Mouse (Mus musculus) layer of hippocampus, postnatal 36 days (tissue): ENCODE measurements around the gene Fxyd2. TPM values are rescaled to one million over a fixed set of nuclear protein-coding genes. Genes with fewer than 3 reads are reported as not detected.

Experiments
- DNase-seq, 2 experiments: peaks; one replicate each; pipeline ENCODE4 v3.0.0; 2022
- total RNA-seq, 2 experiments: library from RNA; stranded (reverse); gene quantifications; 2 replicates each; pipeline ENCODE4 v1.2.3; 2021

The Fxyd2 gene
- total RNA-seq, 2 experiments from 2014 or later: 6.8 to 7.9 TPM

DNA sequence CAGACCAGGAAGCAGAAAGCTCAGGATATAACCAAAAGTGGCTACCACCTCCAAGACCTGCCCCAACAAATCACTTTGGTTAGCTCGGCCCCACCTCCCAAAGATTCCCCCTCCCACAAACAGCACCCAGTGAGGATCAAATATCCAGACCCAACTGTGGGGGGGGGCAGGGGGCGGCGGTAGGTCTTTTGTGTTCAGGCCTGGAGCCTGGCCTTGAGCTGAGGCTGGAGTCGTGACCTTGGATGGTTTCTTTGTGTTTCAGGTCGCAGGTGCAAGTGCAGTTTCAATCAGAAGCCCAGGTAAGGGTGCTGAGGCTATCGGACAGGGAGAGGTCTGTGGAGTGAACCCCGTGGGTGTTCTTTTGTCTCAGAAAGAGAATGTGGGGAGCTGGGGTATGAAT lies 8.2 kb upstream of the Fxyd2 start:
- no peak for DNase-seq

DNA sequence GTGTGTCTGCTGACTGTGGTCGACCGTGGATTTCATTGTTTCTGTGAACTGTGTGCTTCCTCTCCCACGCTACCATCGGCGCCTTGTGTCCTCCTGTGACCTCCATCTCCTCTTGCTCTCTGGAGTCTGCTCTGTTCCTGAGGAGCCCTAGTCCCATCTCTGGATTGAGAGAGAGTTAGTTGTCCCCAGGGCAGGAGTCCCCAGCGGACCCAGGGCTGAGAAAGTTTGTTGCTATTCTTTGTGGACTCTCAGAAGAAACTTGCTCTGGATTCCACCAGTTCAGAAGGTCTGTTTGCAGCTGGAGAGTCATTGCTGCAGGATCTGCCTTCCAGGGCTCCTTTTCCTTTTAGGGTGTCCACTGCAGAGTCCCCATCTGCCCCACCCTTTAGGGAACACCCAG lies 4.3 kb upstream of the Fxyd2 start:
- DNase-seq: no peak

DNA sequence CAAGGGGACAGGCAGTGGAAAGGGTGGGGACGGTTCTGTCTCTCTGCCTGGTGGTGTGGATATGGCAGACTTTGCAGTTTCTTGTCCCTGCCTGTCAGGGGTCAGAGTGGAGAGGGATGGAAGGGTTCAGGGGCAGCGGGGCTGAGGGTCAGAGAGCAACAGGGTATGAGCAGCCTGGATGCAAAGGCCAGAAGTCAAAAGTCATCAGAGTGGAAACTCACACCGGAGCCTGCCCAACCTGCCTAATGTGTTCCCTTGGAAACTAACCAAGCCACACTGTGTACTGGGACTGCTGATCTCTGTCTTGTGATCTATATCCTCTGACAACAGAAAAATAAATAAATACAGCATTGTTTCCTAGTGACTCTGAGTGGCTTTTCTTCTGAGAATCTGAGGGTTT lies 3.7 kb upstream of the Fxyd2 start:
- no peak for DNase-seq

DNA sequence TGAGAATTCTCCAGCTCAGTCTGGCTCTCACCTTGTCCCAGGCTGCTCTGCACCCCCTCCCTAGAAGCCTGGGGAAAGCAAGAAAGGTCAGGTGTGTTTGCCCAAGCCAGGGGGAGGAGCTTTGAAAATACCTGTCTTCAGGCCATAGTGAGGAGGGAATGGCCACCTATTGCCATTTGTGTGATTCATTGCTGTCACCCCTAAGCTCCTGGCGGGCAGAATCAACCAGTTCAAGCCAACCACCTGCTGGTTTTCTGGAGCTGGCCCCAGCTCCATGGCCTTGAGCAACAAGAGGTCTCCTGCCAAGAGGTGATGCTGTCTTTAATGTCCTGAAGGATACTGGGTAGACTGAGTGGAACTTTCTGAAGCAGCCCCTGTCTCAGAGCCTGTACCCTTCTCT lies 1.1 kb upstream of the Fxyd2 start:
- DNase-seq: no peak

DNA sequence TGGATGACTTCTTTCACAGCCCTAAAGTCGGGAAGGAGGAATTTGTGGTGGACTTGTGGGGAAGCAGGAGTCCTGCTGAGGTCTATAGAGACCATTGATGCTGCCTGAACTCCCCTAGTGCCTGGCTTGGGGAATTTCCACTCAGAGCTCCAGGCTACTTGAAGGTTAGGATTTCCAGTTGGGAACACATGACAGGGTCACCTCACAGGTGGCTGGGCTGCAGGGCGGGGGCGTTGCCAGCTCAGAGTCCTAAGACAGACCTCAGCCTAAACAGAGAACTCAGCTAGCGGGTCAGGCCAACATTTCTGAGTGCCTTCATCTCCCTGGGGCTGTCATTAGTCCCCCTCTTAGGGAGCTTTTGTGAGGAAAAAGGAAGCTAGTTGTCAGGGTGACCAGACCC lies 2.4 kb downstream of the Fxyd2 start:
- DNase-seq: no peak

DNA sequence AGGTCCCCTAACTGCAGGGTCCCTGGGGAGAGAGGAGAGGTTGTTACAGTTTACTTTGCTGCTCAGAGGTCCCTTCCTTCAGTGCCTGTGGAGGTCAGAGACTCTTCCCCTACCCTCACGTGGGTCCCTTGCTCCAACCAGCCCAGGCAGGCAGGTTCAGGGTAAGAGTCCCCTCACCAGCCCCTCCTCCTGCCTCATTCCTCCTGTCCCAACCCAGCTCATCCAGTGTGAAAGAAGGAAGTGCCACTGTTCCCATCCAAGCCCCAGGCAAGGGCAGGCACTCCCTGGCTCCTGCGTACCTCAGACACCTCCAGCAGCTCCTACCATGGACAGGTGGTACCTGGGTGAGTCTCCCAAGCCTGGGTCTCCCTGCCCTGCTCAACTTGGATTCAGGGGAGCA lies 3.5 kb downstream of the Fxyd2 start:
- DNase-seq: no peak

DNA sequence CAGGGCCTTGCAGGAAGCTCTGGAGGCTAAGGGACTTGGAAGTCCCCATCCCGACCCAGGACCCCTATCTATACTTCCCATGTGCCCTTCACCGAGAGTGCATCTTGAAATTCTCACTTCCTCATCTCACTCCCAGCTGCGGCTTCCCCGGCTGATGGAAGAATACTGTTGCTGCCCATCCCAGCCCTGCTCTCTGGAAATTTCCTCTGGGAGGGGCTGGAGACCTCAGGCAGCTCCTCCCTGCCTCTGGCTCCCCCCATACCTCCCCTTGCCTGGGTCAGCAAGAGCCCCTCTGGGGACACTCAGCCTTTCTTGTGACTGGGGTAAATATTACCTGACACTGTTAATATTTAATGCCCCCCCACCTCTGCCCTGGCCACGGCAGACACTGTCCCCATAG lies 6.2 kb downstream of the Fxyd2 start:
- no peak for DNase-seq

DNA sequence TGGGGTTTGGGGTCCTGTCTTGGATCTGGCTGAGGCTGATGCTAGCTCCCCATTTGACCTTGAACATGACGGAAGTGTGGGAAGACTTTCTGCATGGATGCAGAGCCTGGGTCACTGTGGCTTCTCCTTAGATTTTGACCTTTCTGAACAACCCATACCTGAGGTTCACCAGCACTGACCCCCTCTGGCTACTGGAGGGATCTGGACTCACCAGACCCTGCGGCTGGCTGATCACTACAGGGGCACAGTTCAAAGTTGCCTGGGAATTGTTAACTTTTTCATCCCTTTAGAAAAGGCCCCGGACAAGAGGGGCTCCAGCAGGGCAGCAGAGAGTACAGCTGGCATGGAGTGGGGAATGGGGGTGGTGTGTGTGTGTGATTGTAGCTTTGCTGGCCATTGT lies 7.3 kb downstream of the Fxyd2 start:
- no peak for DNase-seq

DNA sequence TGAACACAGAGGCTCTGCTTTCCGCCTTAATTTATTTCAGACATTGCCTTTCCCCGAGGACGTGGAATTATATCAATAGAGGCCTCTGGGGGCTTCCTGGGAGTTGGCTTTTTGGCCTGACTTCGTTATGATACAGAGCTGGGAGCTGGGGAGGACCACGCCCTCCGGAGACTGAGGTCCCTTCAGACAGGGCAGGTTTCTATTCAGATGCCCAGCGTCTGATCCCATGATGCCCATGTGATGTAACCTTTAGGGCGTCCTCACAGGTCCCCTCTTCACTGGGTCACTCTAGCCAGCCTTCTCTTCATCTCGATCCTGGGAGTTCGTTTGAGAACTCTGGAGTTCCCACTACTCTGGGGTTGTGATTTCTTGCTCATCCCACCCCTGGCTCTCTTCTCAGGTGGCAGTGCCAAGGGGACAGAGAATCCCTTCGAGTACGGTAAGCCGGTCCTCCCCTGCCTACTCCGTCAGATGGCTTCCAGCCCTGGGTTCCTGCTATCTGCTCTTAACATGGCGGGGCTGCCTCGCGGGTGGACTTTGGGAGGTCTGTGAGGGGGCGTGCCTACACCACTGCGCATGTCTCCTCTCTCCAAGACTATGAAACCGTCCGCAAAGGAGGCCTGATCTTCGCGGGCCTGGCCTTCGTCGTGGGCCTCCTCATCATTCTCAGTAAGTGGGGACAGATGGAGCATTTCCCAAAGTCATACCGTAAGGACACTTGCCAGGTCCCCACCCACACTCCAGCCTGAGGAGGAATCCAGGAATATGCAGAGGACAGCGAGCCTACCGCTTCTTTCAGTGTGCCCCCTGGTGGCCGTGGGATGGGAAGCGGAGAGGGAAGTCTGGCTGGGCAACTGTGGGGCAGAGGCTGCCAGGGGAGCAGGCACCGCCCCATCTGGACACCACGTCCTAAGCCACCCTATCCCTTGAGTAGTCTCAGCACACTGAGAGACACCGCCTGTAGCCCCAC lies 8.5 kb downstream of the Fxyd2 start:
- peak; percentile 81 to 82 for DNase-seq

DNA sequence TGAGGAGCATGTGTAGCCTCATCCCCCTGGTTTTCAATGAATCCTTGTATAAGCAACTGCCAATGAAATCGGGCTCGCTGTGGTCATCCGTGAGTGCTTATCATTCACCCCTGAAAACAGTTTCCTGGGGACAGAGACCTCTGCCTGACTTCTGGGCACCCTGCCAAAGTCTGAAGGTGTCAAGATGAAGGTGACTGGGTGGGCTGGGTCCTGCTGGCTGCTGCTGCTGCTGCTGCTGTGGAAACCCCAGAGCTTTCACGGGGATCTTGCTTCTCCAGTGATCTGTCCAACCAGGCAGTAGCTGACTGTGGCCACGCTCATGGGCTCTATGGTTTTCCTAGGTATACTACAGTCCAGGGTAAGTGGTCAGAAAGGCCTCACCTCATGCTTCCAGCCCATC lies 10.7 kb downstream of the Fxyd2 start:
- no peak for DNase-seq

DNA sequence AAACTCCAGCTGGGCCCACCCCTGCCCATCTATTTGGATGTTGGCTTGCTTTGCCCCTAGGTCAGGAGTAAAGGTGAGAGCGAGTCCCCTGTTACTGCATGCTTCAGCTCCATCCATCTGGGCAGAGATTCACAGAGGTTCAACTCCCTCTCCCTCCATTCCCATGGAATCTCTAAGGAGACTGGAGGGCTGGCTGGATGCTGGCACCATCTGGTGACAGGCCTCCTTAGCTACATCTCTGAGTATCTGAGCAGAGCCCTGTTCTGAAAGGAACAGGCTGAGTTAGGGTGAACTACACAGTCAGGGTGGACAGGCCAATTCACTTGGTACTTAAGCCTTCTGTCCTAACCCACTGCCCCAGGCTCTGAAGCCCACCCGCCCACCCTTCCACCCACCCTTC lies 11.1 kb downstream of the Fxyd2 start:
- DNase-seq: no peak

DNA sequence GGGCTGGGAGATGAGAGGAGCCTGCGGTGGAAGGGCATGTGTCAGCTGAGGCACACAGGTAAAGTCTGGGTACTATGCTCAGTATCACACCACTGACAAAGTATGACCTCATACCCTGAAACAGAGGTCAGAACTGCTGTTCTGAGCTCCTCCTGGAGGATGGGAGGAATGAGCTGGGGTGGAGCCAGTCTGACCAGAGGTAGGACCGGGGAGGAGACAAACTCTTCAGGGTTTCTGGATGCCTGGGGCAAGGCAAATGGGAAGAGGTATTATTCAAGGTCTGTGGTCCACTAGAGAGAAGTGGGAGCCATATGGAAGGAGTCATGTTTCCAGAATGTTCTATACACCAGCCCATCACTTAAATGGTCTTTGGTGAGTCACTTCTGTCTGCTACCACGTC lies 11.6 kb downstream of the Fxyd2 start:
- DNase-seq: no peak

DNA sequence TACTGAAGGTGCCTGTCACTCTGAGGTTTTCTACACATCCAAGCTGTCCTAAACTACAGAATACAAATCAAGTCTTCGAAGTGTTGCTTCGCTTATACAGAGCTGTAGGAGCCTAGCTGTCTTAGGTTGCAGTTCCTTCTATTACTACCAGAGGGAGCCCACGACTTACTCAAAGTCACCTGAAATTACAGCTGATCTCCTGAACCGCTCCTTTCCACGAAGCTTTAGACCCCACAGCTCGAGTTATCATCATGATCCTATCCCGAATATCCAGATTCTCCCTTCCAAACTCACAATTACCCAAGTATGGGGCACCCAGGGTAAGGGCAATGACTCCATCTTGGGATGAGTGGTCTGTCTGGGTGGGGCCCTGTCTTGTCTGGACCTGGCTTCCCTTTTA lies 12.3 kb downstream of the Fxyd2 start:
- DNase-seq: no peak

DNA sequence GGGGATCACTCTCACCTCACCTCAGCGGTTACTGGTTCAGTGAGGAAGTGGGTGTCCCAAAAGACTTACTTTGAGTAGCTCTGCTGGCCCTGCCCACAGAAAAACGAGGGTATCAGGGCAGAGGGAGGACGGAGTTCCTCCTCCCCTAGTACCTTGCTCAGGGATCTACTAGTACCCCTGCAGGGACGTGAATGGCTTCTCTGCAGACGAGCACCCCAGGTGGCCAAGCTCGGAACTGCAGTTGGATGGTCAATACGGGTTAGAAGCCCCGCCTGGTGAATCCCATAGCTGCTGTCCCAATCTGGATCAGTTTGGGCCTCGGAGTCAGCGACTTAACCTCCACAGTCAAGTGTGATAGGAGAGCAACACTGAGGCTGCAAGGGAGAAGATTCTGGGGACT lies 12.8 kb downstream of the Fxyd2 start:
- DNase-seq: peak; percentile 85 to 86

DNA sequence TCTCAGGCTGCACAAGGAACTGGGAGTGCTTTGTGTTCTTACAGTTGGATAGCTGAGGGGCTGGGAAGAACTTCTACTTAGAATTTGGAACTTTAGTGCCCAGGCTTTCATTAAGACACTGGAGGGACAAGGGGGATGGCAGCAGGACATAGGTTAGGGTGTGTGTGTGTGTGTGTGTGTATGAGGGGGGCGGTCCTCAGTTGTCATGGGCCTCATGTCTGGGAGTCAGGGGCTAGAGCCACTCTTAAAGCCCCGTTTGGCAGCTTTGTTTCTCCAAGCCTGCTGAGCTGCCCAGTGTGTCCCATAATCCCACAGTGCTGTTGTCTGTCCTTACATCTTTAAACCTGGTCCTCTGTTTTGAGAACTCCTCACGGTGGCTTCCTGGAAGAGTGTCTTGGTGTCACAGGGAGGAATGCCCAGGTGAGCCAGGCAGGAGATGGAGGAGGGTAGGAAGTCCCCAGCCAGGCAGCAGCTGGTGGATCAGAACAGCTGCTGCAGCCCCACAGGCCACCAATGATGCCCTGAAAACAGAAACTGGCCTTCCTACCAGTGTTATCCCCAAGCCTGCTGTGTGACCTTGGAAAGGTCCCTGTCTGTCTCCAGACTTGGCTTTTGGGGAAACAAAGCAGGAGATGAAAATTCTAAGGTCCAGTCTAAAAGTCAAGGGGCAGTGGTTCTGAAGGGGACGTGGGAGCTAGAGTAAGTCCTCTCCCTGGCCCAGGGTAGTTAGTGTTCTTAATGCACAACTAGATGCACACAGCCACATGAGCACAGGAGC lies 13.4 kb downstream of the Fxyd2 start:
- no peak for DNase-seq

DNA sequence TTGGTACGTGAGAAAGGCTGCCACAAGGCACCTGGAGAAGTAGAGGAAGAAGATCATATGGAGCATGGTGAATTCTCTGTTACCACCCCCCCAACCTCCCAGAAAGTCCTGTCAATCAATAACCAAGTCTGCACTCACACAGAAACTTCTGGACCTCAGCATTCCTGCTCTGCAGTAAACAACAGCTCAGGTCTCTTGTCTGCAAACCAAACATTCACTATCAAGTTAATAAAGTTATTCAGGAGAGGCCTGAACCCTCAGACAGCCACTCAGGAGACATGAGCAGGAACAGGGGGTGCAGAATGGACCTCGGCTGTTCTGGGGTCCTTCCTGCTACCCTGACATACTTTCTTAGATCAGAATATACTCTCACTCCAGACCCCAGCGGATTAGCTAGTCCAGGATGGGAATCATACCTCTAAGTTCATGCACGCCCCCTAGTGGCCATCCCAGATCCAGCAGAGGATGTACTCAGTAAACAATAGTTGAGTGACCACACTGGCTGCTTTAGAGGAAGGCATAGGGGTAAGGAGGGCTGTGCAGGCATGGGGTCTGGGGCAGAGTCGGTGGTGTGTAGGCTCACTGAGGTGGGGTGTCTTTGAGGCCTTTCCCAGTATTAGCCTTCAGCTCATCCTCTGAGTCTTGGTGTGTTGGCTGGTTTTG lies 14.1 kb downstream of the Fxyd2 start:
- DNase-seq: no peak

DNA sequence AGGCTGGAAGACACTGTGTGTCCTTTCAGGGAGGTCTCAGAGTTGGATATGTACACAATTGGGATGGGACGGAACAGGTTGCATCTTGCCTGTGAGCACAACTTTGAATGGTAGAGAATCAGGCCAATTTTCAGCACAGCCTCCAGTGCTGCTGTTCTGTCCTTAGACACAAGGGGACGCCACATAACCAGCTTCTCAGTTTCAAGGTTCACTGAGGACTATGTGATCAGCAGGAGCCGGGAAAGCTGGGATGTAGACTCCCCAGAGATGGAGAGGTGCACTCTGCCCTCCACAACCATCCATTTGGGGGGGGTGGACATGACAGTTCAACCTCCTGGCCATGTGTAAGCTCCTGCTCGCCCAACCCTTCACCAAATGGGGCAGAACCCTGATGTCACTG lies 16.4 kb downstream of the Fxyd2 start:
- peak; percentile 76 to 81 for DNase-seq

DNA sequence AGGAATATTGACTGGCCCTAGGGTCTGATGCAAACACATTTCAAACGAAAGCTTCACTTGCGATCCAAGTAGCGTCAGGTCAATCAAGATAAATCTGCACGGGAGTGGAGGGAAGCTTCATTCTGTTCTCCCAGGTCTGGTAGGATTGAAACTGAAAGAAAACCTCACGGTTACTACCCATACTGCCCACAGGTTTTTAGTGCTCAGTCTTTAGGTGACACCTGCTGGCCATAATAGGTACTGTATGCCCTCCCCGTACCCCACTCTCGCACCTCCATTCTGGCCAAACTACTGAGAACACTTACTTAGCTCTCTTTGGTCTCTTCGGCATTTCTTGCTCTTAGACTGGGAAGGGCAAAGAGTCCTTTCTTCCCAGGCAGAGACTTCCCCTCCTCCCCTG lies 17.8 kb downstream of the Fxyd2 start:
- DNase-seq: peak in 1 of 2 experiments; percentile 45

DNA sequence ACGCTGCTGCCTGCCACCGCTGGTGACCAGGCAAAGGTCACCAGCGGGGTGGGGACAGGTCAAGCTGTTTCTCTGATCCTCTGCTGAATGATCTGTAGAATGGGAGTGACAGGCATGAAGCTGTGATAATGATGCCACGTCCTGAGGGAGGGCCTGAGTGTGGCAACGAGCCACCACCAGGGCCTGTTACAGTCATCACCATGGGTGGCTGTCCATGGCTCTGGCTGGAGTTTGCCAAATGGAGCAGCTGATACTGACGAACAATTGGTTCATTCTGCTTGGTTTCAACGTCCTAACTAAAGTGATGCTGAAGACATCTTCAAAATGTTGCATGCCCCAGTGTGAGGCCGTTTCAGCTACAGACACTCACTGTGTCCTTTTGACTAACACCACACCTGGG lies 18.8 kb downstream of the Fxyd2 start:
- no peak for DNase-seq

DNA sequence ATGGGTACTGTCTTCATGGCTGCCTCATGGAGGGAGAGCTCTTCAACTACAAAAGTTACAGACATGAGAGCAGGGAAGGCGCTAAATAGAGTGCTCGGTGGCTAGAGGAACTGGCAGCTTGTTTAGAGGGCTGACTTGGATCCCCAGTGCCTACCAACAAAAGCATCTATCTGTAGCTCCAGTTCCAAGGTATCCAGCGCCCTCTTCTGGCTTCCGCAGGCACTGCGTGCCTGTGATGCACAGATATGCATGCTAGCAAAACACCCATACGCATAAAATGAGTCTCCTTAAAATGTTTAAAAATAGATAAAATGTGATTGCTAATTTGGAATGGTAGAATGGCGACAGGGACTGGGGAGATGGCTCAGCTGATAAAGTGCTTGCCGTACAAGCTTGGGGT lies 21.7 kb downstream of the Fxyd2 start:
- DNase-seq: no peak

DNA sequence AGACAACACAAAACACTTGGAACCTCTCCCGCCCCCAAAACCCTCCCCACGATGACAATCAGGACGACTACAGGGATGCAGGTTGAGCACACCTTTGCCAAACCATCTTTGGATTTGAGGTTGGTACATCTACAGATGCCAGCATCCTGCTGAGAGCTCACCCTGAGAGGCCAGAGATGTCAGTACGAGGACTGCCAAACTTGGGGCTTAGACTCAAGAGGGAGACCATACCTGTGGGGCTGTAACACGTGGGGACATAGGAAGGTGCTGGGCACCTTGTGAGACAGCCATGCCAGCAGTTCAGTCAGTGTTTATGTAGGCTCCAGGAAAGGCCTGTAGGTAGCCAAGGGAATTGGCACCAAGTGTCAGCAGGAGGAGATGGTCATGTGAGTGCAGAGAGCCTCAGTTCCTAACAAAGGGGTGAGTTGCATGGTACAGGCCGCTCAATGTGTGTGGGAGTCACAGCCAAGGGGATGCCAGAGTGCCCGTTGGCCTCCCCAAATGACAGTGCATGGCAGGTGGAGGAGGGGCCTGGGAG lies 23.4 kb downstream of the Fxyd2 start:
- no peak for DNase-seq

DNA sequence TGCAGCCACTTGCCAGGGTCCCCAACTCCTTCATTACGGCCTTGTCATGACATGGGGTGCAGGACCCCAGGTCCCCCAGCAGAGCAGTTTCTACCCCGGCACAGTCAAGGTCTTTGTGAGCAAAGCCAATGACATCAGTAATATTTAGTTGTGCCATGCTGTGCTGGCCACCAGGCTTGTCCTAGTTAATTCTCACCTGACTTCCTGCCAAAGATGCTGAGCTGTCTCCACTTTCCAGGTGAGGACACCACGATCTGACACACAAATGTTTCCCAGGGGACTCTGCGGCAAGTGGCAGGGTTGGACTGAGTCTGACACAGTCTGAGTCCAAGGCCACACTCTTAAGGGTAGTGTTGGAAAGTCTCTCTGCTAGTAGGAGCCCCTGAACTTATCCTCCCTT lies 27.0 kb downstream of the Fxyd2 start, which contains the start of gene Dscaml1:
Dscaml1 (plus strand) TSS at position 173 of the 400 bp plus-strand sequence.
- DNase-seq: no peak

DNA sequence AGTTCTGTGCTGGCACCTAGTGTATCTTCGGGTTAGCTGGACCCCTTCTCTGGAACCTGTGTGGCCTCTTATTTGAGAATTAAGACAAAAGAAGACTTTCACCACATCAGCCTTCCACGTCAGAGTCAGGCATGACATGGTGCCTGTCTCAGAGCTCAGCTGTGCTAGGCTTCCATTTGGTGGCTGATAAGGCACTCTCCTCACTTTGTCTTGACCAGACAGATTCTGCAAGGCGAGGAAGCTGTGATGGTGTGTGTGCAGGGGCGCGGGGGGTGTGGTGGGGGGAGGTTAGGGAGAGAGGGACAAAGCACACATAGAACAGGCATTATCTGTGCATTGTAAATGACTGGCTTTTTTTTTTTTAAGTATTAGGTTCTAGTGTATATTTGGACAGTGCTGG lies 29.9 kb downstream of the Fxyd2 start:
- no peak for DNase-seq
